Mouse (Mus musculus): Measurements from ENCODE around the gene Skap1. TPM values are rescaled to one million over a fixed set of nuclear protein-coding genes. Genes with fewer than 3 reads are reported as not detected.

Skap1 gene
- total and polyA plus RNA-seq, 3 experiments: not detected

- peaks cover 5 to 8% of the 10 kb centered on the region in 2 experiments for H3K27me3 ChIP-seq (ENCODE audit: control insufficient read depth in 1 of 2, insufficient read depth in 2 of 2, low read length in 2 of 2)
- no peaks in the 10 kb centered on the region for H3K79me2 ChIP-seq (ENCODE audit: control insufficient read depth, insufficient read depth, low read length, poor library complexity)
- peak; percentile 39 for DNase-seq (ENCODE audit: low read depth, low spot score)
- H3K27ac ChIP-seq (ENCODE audit: control insufficient read depth, low read depth, low read length): no peak overlapping the region
- H3K9me3 ChIP-seq (replicated peaks; ENCODE audit: insufficient read depth, low read length): no peaks in the 10 kb centered on the region
- H3K4me3 ChIP-seq (ENCODE audit: control insufficient read depth in 1 of 2, insufficient read depth in 1 of 2, low read depth in 2 of 2, low read length in 2 of 2): no peak overlapping the region
- H3K9ac ChIP-seq (ENCODE audit: control insufficient read depth, low read depth, low read length, poor library complexity, severe bottlenecking): no peak overlapping the region
- no peaks in the 10 kb centered on the region for H3K36me3 ChIP-seq (ENCODE audit: control insufficient read depth in 1 of 2, insufficient read depth in 2 of 2, low read length in 2 of 2)
- H3K4me1 ChIP-seq (ENCODE audit: control insufficient read depth in 1 of 2, insufficient read depth in 2 of 2, low read length in 2 of 2): no peaks in the 10 kb centered on the region
- TF ChIP-seq ETS1 (IDR thresholded peaks at IDR 0.05; ENCODE audit: low read depth, low read length): no peak
- peak; percentile 32 to 55 (median 37) for TF ChIP-seq CTCF (IDR thresholded peaks at IDR 0.05 in 2 of 3, conservative IDR thresholded peaks at IDR 0.05 in 1 of 3; ENCODE audit: control insufficient read depth in 1 of 3, insufficient read depth in 1 of 3, low read depth in 2 of 3, low read length in 3 of 3, poor library complexity in 1 of 3, severe bottlenecking in 1 of 3)
These were observed 290.9 kb downstream of the Skap1 start for GRCm38 (mm10) chr11:96755298-96755697.

DNA sequence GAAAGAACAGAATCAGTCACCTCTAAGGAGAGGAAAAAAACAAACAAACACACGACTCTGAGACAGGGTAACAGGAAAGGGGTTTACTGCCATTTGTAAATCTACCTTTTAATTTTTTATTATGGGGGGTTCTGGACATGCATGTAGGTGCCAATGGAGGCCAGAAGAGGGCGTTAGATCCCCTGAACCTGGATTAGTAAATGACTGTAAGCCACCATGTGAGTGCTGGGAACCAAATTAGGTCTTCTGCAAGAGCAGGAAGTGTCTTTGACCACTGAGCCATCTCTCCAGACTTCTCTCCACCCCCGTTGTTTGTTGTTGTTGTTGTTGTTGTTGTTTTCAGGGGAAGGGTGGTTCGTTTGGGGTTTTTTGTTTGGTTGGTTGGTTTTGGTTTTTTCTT, 293.0 kb downstream of the Skap1 start:
- no peaks in the 10 kb centered on the region for H3K36me3 ChIP-seq (ENCODE audit: control insufficient read depth in 1 of 2, insufficient read depth in 2 of 2, low read length in 2 of 2)
- H3K27me3 ChIP-seq (ENCODE audit: control insufficient read depth in 1 of 2, insufficient read depth in 2 of 2, low read length in 2 of 2): peaks cover 4 to 9% of the 10 kb centered on the region in 2 experiments
- no peak overlapping the region for H3K9ac ChIP-seq (ENCODE audit: control insufficient read depth, low read depth, low read length, poor library complexity, severe bottlenecking)
- no peaks in the 10 kb centered on the region for H3K79me2 ChIP-seq (ENCODE audit: control insufficient read depth, insufficient read depth, low read length, poor library complexity)
- no peak overlapping the region for H3K27ac ChIP-seq (ENCODE audit: control insufficient read depth, low read depth, low read length)
- TF ChIP-seq MAX (IDR thresholded peaks at IDR 0.05; ENCODE audit: low read length) (no peak), MAFK (IDR thresholded peaks at IDR 0.05; ENCODE audit: borderline replicate concordance, low read depth, low read length) (no peak), CTCF (IDR thresholded peaks at IDR 0.05 in 2 of 3, conservative IDR thresholded peaks at IDR 0.05 in 1 of 3; ENCODE audit: control insufficient read depth in 1 of 3, insufficient read depth in 1 of 3, low read depth in 2 of 3, low read length in 3 of 3, poor library complexity in 1 of 3, severe bottlenecking in 1 of 3) (peak; percentile 10 to 44 (median 17); a peak in 3 of 6 replicates), SMC3 (IDR thresholded peaks at IDR 0.05; ENCODE audit: low read depth, low read length) (peak; percentile 46)
- H3K4me1 ChIP-seq (ENCODE audit: control insufficient read depth in 1 of 2, insufficient read depth in 2 of 2, low read length in 2 of 2): no peaks in the 10 kb centered on the region
- H3K4me3 ChIP-seq (ENCODE audit: control insufficient read depth in 1 of 2, insufficient read depth in 1 of 2, low read depth in 2 of 2, low read length in 2 of 2): no peak overlapping the region
- H3K9me3 ChIP-seq (replicated peaks; ENCODE audit: insufficient read depth, low read length): no peaks in the 10 kb centered on the region
- DNase-seq (ENCODE audit: low read depth, low spot score): peak; percentile 34

DNA sequence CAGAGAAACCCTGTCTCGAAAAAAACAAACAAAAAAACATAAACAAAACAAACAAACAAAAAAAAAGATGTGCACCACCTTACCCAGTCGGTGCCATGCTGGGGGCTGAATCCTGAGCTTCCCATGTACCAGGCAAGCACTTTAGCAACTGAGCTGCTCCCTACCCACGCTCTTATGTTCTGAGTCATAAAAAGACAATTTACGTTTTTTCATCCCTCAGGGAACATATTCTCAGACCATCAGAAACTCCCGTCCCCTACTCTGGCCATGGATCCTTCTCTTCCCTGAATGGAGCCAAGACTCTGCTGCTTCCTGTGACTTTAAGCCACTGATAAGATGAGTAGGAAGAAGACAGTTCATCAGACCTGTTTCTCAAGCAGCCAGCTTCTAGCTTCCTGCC, 294.0 kb downstream of the Skap1 start:
- Histone ChIP-seq H3K27ac (ENCODE audit: control insufficient read depth, low read depth, low read length) (no peak overlapping the region), H3K27me3 (ENCODE audit: control insufficient read depth in 1 of 2, insufficient read depth in 2 of 2, low read length in 2 of 2) (peaks cover 1 to 5% of the 10 kb centered on the region in 2 experiments), H3K4me1 (ENCODE audit: control insufficient read depth in 1 of 2, insufficient read depth in 2 of 2, low read length in 2 of 2) (no peaks in the 10 kb centered on the region), H3K9me3 (replicated peaks; ENCODE audit: insufficient read depth, low read length) (no peaks in the 10 kb centered on the region), H3K4me3 (ENCODE audit: control insufficient read depth in 1 of 2, insufficient read depth in 1 of 2, low read depth in 2 of 2, low read length in 2 of 2) (no peak overlapping the region), H3K9ac (ENCODE audit: control insufficient read depth, low read depth, low read length, poor library complexity, severe bottlenecking) (no peak overlapping the region), H3K36me3 (ENCODE audit: control insufficient read depth in 1 of 2, insufficient read depth in 2 of 2, low read length in 2 of 2) (no peaks in the 10 kb centered on the region), H3K79me2 (ENCODE audit: control insufficient read depth, insufficient read depth, low read length, poor library complexity) (no peaks in the 10 kb centered on the region)
- DNase-seq (ENCODE audit: low read depth, low spot score): no peak
- TF ChIP-seq NRF1 (IDR thresholded peaks at IDR 0.05; ENCODE audit: insufficient read depth, low read depth, low read length, poor library complexity, severe bottlenecking): no peak
- no peak for TF ChIP-seq GABPA (IDR thresholded peaks at IDR 0.05; ENCODE audit: low read depth, low read length)
- TF ChIP-seq TAL1 (IDR thresholded peaks at IDR 0.05; ENCODE audit: low read length): no peak
- no peak for TF ChIP-seq MYB (IDR thresholded peaks at IDR 0.05; ENCODE audit: low read depth, low read length)
- TF ChIP-seq KAT2A (conservative IDR thresholded peaks at IDR 0.05; ENCODE audit: low read depth, low read length): no peak
- no peak for TF ChIP-seq MXI1 (IDR thresholded peaks at IDR 0.05; ENCODE audit: low read depth, low read length)
- TF ChIP-seq JUND (IDR thresholded peaks at IDR 0.05; ENCODE audit: low read depth, low read length): no peak
- TF ChIP-seq POLR2AphosphoS5 (IDR thresholded peaks at IDR 0.05; ENCODE audit: borderline replicate concordance, low read depth, low read length): no peak
- no peak for TF ChIP-seq POLR2AphosphoS2 (IDR thresholded peaks at IDR 0.05; ENCODE audit: low read length)
- no peak for TF ChIP-seq CTCF (IDR thresholded peaks at IDR 0.05 in 2 of 3, conservative IDR thresholded peaks at IDR 0.05 in 1 of 3; ENCODE audit: control insufficient read depth in 1 of 3, insufficient read depth in 1 of 3, low read depth in 2 of 3, low read length in 3 of 3, poor library complexity in 1 of 3, severe bottlenecking in 1 of 3)
- no peak for TF ChIP-seq TCF12 (IDR thresholded peaks at IDR 0.05; ENCODE audit: low read depth, low read length)
- TF ChIP-seq BHLHE40 (IDR thresholded peaks at IDR 0.05; ENCODE audit: borderline replicate concordance, low read depth, low read length): no peak
- no peak for TF ChIP-seq UBTF (IDR thresholded peaks at IDR 0.05; ENCODE audit: borderline replicate concordance, insufficient read depth, low read depth, low read length)
- no peak for TF ChIP-seq ZMIZ1 (IDR thresholded peaks at IDR 0.05; ENCODE audit: low read depth, low read length)
- TF ChIP-seq ZC3H11A (IDR thresholded peaks at IDR 0.05; ENCODE audit: low read depth, low read length): no peak
- TF ChIP-seq TBP (IDR thresholded peaks at IDR 0.05; ENCODE audit: low read depth, low read length): no peak
- TF ChIP-seq GATA1 (IDR thresholded peaks at IDR 0.05; ENCODE audit: low read depth, low read length): no peak
